In the genomic region with DNA sequence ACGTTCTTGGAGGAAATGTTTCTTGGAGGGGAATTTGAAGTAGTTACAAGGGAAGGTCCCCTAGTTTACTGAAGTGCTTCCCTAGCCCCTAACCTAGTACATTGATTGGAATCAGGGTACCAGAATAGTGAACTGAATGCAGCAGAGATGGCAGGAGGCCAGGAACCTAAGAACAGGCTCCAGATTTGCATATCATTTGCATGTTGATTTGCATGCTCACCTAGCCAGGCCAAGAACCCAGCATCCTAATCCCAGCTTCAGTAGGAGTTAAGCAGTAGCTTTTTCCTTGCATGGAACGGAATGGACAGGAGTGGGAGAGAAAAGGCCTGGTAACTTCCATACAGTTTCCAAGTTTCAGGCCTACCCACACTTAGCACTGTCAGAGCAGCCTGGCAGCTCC, we compare ENCODE assay signal across 16 mouse cellular contexts. TPM values are rescaled to one million over a fixed set of nuclear protein-coding genes. Genes with fewer than 3 reads are reported as not detected.
DNase-seq lines count a peak whose midpoint lies in the region; ATAC-seq lines count a peak whose summit lies in the region.
"Had no signal": no experiment of that assay in that cellular context is flagged by ENCODE, and none has a peak within 500 bp of the region (broad histone marks: within the 10 kb centered on the region; RNA-seq: fewer than 3 reads in every experiment).

No protein-coding gene starts in this region.

- WGBS in hindbrain, embryonic 13.5 days: 79% methylated on average over 2 of the region's 2 CpGs
- WGBS in hindbrain, embryonic 10.5 days: 79% methylated on average over 2 of the region's 2 CpGs
- 57% methylated on average over 2 of the region's 2 CpGs for whole genome bisulfite sequencing in midbrain, embryonic 14.5 days
- WGBS in midbrain, embryonic 10.5 days: 76% methylated on average over 2 of the region's 2 CpGs
- WGBS in forebrain, embryonic 15.5 days: 31% methylated on average over 2 of the region's 2 CpGs
- 57% methylated on average over 2 of the region's 2 CpGs for WGBS in neural tube, embryonic 14.5 days
- 66% methylated on average over 2 of the region's 2 CpGs for WGBS in kidney, embryonic 14.5 days

- peaks cover 77% of the 10 kb centered on the region for H3K4me1 ChIP-seq in hindbrain, embryonic 13.5 days (replicated peaks)
- peaks cover 32% of the 10 kb centered on the region for H3K4me1 ChIP-seq in hindbrain, embryonic 10.5 days (replicated peaks)
- peaks cover 52% of the 10 kb centered on the region for H3K4me1 ChIP-seq in midbrain, embryonic 14.5 days (ENCODE audit: control insufficient read depth, insufficient read depth, low read length)
- peaks cover 25% of the 10 kb centered on the region for H3K4me1 ChIP-seq in midbrain, embryonic 10.5 days
- H3K4me1 ChIP-seq in forebrain, embryonic 15.5 days: peaks cover 82% of the 10 kb centered on the region
- H3K4me1 ChIP-seq in neural tube, embryonic 14.5 days (ENCODE audit: control insufficient read depth, insufficient read depth, low read length): peaks cover 33% of the 10 kb centered on the region
- H3K4me1 ChIP-seq in kidney, embryonic 14.5 days (ENCODE audit: control insufficient read depth, insufficient read depth, low read length): peaks cover 11% of the 10 kb centered on the region

- no peak for ATAC-seq in hindbrain, embryonic 13.5 days (ENCODE audit: low FRiP score)
- ATAC-seq in midbrain, embryonic 14.5 days (ENCODE audit: low FRiP score, low TSS enrichment): no peak
- ATAC-seq in forebrain, embryonic 15.5 days (replicated peaks): no peak; the same call in 1 of the 2 replicates
- no peak for ATAC-seq in neural tube, embryonic 14.5 days (ENCODE audit: low read depth)
- ATAC-seq in kidney, embryonic 14.5 days (ENCODE audit: low FRiP score, low TSS enrichment): no peak
- ATAC-seq: intestine, embryonic 16.5 days; liver, postnatal 0 days had no signal

- H3K4me3 ChIP-seq in hindbrain, embryonic 13.5 days: no peak overlapping the region
- H3K4me3 ChIP-seq in hindbrain, embryonic 10.5 days: no peak overlapping the region
- no peak overlapping the region for H3K4me3 ChIP-seq in midbrain, embryonic 14.5 days (replicated peaks; ENCODE audit: low read depth, low read length)
- no peak overlapping the region for H3K4me3 ChIP-seq in midbrain, embryonic 10.5 days
- H3K4me3 ChIP-seq in forebrain, embryonic 15.5 days: 0 out of 2 replicates have a peak overlapping the region, but pooled peaks have one; percentile 73
- no peak overlapping the region; the same call in 1 of the 2 replicates for H3K4me3 ChIP-seq in neural tube, embryonic 14.5 days (ENCODE audit: low read depth, low read length)
- no peak overlapping the region for H3K4me3 ChIP-seq in kidney, embryonic 14.5 days (ENCODE audit: low read length)
- H3K4me3 ChIP-seq: limb, embryonic 15.5 days had no signal

- peak overlapping the region; percentile 78 for H3K4me2 ChIP-seq in hindbrain, embryonic 13.5 days
- H3K4me2 ChIP-seq in midbrain, embryonic 14.5 days (ENCODE audit: low read length): peak overlapping the region; percentile 79; the same call in 1 of the 2 replicates
- H3K4me2 ChIP-seq in forebrain, embryonic 15.5 days (replicated peaks): peak overlapping the region; percentile 73
- peak overlapping the region; percentile 61 for H3K4me2 ChIP-seq in neural tube, embryonic 14.5 days (ENCODE audit: low read depth, low read length)
- H3K4me2 ChIP-seq in kidney, embryonic 14.5 days (replicated peaks; ENCODE audit: low read depth, low read length): no peak overlapping the region
- H3K4me2 ChIP-seq: heart, embryonic 11.5 days; limb, embryonic 15.5 days had no signal

- no peaks in the 10 kb centered on the region for H3K36me3 ChIP-seq in hindbrain, embryonic 13.5 days
- H3K36me3 ChIP-seq in hindbrain, embryonic 10.5 days: no peaks in the 10 kb centered on the region
- no peaks in the 10 kb centered on the region for H3K36me3 ChIP-seq in midbrain, embryonic 14.5 days (ENCODE audit: control insufficient read depth, insufficient read depth, low read length)
- H3K36me3 ChIP-seq in midbrain, embryonic 10.5 days: no peaks in the 10 kb centered on the region
- no peaks in the 10 kb centered on the region for H3K36me3 ChIP-seq in forebrain, embryonic 15.5 days
- H3K36me3 ChIP-seq in neural tube, embryonic 14.5 days (ENCODE audit: control insufficient read depth, insufficient read depth, low read length): no peaks in the 10 kb centered on the region
- no peaks in the 10 kb centered on the region for H3K36me3 ChIP-seq in kidney, embryonic 14.5 days (ENCODE audit: control insufficient read depth, insufficient read depth, low read length)
- H3K36me3 ChIP-seq: limb, embryonic 15.5 days had no signal

- H3K27me3 ChIP-seq in hindbrain, embryonic 13.5 days: peaks cover 38% of the 10 kb centered on the region
- H3K27me3 ChIP-seq in hindbrain, embryonic 10.5 days (ENCODE audit: insufficient read depth, poor library complexity, severe bottlenecking): peaks cover 68% of the 10 kb centered on the region
- peaks cover 25% of the 10 kb centered on the region; the same call in 1 of the 2 replicates for H3K27me3 ChIP-seq in midbrain, embryonic 14.5 days (ENCODE audit: control insufficient read depth, insufficient read depth, low read length)
- H3K27me3 ChIP-seq in midbrain, embryonic 10.5 days (ENCODE audit: low read depth, poor library complexity, severe bottlenecking): peaks cover 59% of the 10 kb centered on the region
- 0 out of 2 replicates have a peak, but pooled peaks cover 4% of the 10 kb centered on the region for H3K27me3 ChIP-seq in forebrain, embryonic 15.5 days
- peaks cover 9% of the 10 kb centered on the region for H3K27me3 ChIP-seq in neural tube, embryonic 14.5 days (ENCODE audit: control insufficient read depth, insufficient read depth, low read length)
- peaks cover 39% of the 10 kb centered on the region for H3K27me3 ChIP-seq in kidney, embryonic 14.5 days (ENCODE audit: control insufficient read depth, insufficient read depth, low read length)

- H3K9ac ChIP-seq in hindbrain, embryonic 13.5 days: no peak overlapping the region
- no peak overlapping the region for H3K9ac ChIP-seq in midbrain, embryonic 14.5 days (replicated peaks; ENCODE audit: low read length)
- H3K9ac ChIP-seq in forebrain, embryonic 15.5 days (replicated peaks): peak overlapping the region; percentile 83; the same call in 1 of the 2 replicates
- 0 out of 2 replicates have a peak overlapping the region, but pooled peaks have one; percentile 35 for H3K9ac ChIP-seq in neural tube, embryonic 14.5 days (replicated peaks; ENCODE audit: low read depth, low read length)
- no peak overlapping the region for H3K9ac ChIP-seq in kidney, embryonic 14.5 days (ENCODE audit: low read depth, low read length)
- H3K9ac ChIP-seq: limb, embryonic 15.5 days; liver, postnatal 0 days had no signal

- DNase-seq in hindbrain, embryonic 10.5 days (ENCODE audit: low spot score): no peak
- peak; percentile 72 for DNase-seq in midbrain, embryonic 14.5 days
- no peak for DNase-seq in midbrain, embryonic 10.5 days (ENCODE audit: low spot score)
- DNase-seq: cerebellum, adult 2 months; gastrocnemius, postnatal 25 days; kidney, postnatal 25 days; liver, postnatal 0 days; lung, postnatal 36 days had no signal

- H3K9me3 ChIP-seq in hindbrain, embryonic 13.5 days: no peaks in the 10 kb centered on the region
- H3K9me3 ChIP-seq in hindbrain, embryonic 10.5 days: no peaks in the 10 kb centered on the region
- H3K9me3 ChIP-seq in midbrain, embryonic 14.5 days (ENCODE audit: control insufficient read depth, low read length): no peaks in the 10 kb centered on the region
- H3K9me3 ChIP-seq in midbrain, embryonic 10.5 days (replicated peaks): no peaks in the 10 kb centered on the region
- H3K9me3 ChIP-seq in forebrain, embryonic 15.5 days: no peaks in the 10 kb centered on the region
- no peaks in the 10 kb centered on the region for H3K9me3 ChIP-seq in neural tube, embryonic 14.5 days (ENCODE audit: control insufficient read depth, low read length)
- no peaks in the 10 kb centered on the region for H3K9me3 ChIP-seq in kidney, embryonic 14.5 days (ENCODE audit: control insufficient read depth, low read length)
- H3K9me3 ChIP-seq: limb, embryonic 15.5 days had no signal

- peak overlapping the region; percentile 92 for H3K27ac ChIP-seq in hindbrain, embryonic 13.5 days
- no peak overlapping the region for H3K27ac ChIP-seq in hindbrain, embryonic 10.5 days
- no peak overlapping the region for H3K27ac ChIP-seq in midbrain, embryonic 14.5 days (replicated peaks; ENCODE audit: low read depth, low read length)
- no peak overlapping the region for H3K27ac ChIP-seq in midbrain, embryonic 10.5 days (replicated peaks)
- H3K27ac ChIP-seq in forebrain, embryonic 15.5 days (replicated peaks): peak overlapping the region; percentile 92
- peak overlapping the region; percentile 87 for H3K27ac ChIP-seq in neural tube, embryonic 14.5 days (ENCODE audit: low read depth, low read length)
- no peak overlapping the region for H3K27ac ChIP-seq in kidney, embryonic 14.5 days (ENCODE audit: low read depth, low read length)
- H3K27ac ChIP-seq: limb, embryonic 15.5 days had no signal

RNA-seq across cellular contexts. Expression of a gene that starts 7.7 kb away (rescaled TPM):
- 11.1 and 11.2 TPM in 2 replicates for polyA plus RNA-seq in hindbrain, embryonic 13.5 days (2015; fragmentation: Nextera tagmentation; extraction: Ambion mirVana)
- polyA plus RNA-seq in hindbrain, embryonic 10.5 days (2016; fragmentation: Nextera tagmentation; extraction: Ambion mirVana): 0.78 and 0.92 TPM in 2 replicates
- polyA plus RNA-seq in midbrain, embryonic 14.5 days (2014; fragmentation: Nextera tagmentation; extraction: Ambion mirVana): 12.4 and 14.8 TPM in 2 replicates
- 0.23 and 0.66 TPM in 2 replicates for polyA plus RNA-seq in midbrain, embryonic 10.5 days (2016; fragmentation: Nextera tagmentation; extraction: Ambion mirVana)
- 22.3 and 23.5 TPM in 2 replicates for polyA plus RNA-seq in forebrain, embryonic 15.5 days (2015; fragmentation: Nextera tagmentation; extraction: Ambion mirVana)
- 18.3 and 24.3 TPM in 2 replicates for polyA plus RNA-seq in neural tube, embryonic 14.5 days (2014; fragmentation: Nextera tagmentation; extraction: Ambion mirVana)
- polyA plus RNA-seq in kidney, embryonic 14.5 days (2014; fragmentation: Nextera tagmentation; extraction: Ambion mirVana): 0.14 and 0.23 TPM in 2 replicates
- polyA plus RNA-seq: C2C12; liver, postnatal 0 days had no signal

RNA-seq across cellular contexts. Expression of a gene that starts 34.7 kb away (rescaled TPM):
- 4.5 and 6.4 TPM in 2 replicates for polyA plus RNA-seq in hindbrain, embryonic 13.5 days (2015; fragmentation: Nextera tagmentation; extraction: Ambion mirVana)
- polyA plus RNA-seq in hindbrain, embryonic 10.5 days (2016; fragmentation: Nextera tagmentation; extraction: Ambion mirVana): 0.93 and 1.1 TPM in 2 replicates
- 8.0 and 14.1 TPM in 2 replicates for polyA plus RNA-seq in midbrain, embryonic 14.5 days (2014; fragmentation: Nextera tagmentation; extraction: Ambion mirVana)
- polyA plus RNA-seq in midbrain, embryonic 10.5 days (2016; fragmentation: Nextera tagmentation; extraction: Ambion mirVana): 0.83 and 1.8 TPM in 2 replicates
- 5.8 and 6.3 TPM in 2 replicates for polyA plus RNA-seq in forebrain, embryonic 15.5 days (2015; fragmentation: Nextera tagmentation; extraction: Ambion mirVana)
- 9.6 and 9.9 TPM in 2 replicates for polyA plus RNA-seq in neural tube, embryonic 14.5 days (2014; fragmentation: Nextera tagmentation; extraction: Ambion mirVana)
- 137 and 153 TPM in 2 replicates for polyA plus RNA-seq in kidney, embryonic 14.5 days (2014; fragmentation: Nextera tagmentation; extraction: Ambion mirVana)
- polyA plus RNA-seq: C2C12 had no signal

Comparison
In these comparisons a context has a peak if more than half of its experiments do, and no peak if none do; other contexts are left out.
1. H3K27ac ChIP-seq: peak in hindbrain, embryonic 13.5 days (single experiment), forebrain, embryonic 15.5 days (single experiment) and neural tube, embryonic 14.5 days (single experiment); none in hindbrain, embryonic 10.5 days (single experiment), midbrain, embryonic 14.5 days (single experiment), midbrain, embryonic 10.5 days (single experiment) and kidney, embryonic 14.5 days (single experiment).
2. H3K9ac ChIP-seq: peak in forebrain, embryonic 15.5 days (single experiment) and neural tube, embryonic 14.5 days (single experiment); none in hindbrain, embryonic 13.5 days (single experiment), midbrain, embryonic 14.5 days (single experiment) and kidney, embryonic 14.5 days (single experiment).